Mouse (Mus musculus) limb, embryonic 10.5 days (tissue): ENCODE data around the gene Nxf1. TPM values are rescaled to one million over a fixed set of nuclear protein-coding genes. Genes with fewer than 3 reads are reported as not detected.
A peak's percentile ranks its signal among the peaks of the same experiment; 100 is the strongest.

Experiments used
- DNase-seq: peaks from one replicate; pipeline ENCODE4 v3.0.0-alpha.2; 2017; ENCODE audit warnings: low spot score
- H3K27ac ChIP-seq: fragments of 300-500 bp; sonication (generic); 2 replicates; pipeline ENCODE4 v1.5.1; 2016; ENCODE audit warnings: mild to moderate bottlenecking
- H3K27me3 ChIP-seq: fragments of 300-500 bp; sonication (generic); 2 replicates; pipeline ENCODE4 v1.6.1; 2016; ENCODE audit warnings: low read depth, mild to moderate bottlenecking; ENCODE audit not compliant: poor library complexity, severe bottlenecking
- H3K36me3 ChIP-seq: fragments of 300-500 bp; sonication (generic); 2 replicates; pipeline ENCODE4 v1.6.1; 2016; ENCODE audit warnings: mild to moderate bottlenecking, moderate library complexity
- H3K4me1 ChIP-seq: fragments of 300-500 bp; sonication (generic); 2 replicates; pipeline ENCODE4 v1.6.1; 2016
- H3K4me3 ChIP-seq: fragments of 300-500 bp; sonication (generic); 2 replicates; pipeline ENCODE4 v1.5.1; 2016; ENCODE audit warnings: mild to moderate bottlenecking, moderate library complexity
- H3K9me3 ChIP-seq: fragments of 300-500 bp; sonication (generic); replicated peaks from 2 replicates; pipeline ENCODE4 v1.6.1; 2016; ENCODE audit warnings: mild to moderate bottlenecking
- WGBS: fragments of 180-500 bp; shearing (Covaris S2); methylation state at CpG from one replicate; pipeline ENCODE4 v1.1.7; 2016; 5-methylcytosine and 5-hydroxymethylcytosine counted together
- polyA plus RNA-seq: library from polyadenylated mRNA; unstranded; fragments of >200 nt; fragmentation: Nextera tagmentation; extraction: Ambion mirVana; gene quantifications from 2 replicates; pipeline ENCODE4 v1.2.1, GENCODE M21; 2016

Nxf1 gene
- polyA plus RNA-seq, 1 experiment from 2014 or later = 273 TPM

- H3K36me3 ChIP-seq = peaks cover 63% of the 10 kb centered on the region
- peak overlapping the region; percentile 91 for H3K27ac ChIP-seq
- peak overlapping the region; percentile 95 for H3K4me3 ChIP-seq
Measured at GRCm38 (mm10) chr19:8757471-8757998, 662 bp downstream of the Nxf1 start.

GRCm38 (mm10) chr19:8758899-8759298, 2.0 kb downstream of the Nxf1 start:
- H3K4me3 ChIP-seq = 0 out of 2 replicates have a peak overlapping the region, but pooled peaks have one; percentile 95
- 97% methylated on average over 2 of the region's 2 CpGs for WGBS
- no peaks in the 10 kb centered on the region for H3K27me3 ChIP-seq
- peaks cover 63% of the 10 kb centered on the region for H3K36me3 ChIP-seq
- no peak for DNase-seq
- no peak overlapping the region for H3K27ac ChIP-seq
- no peaks in the 10 kb centered on the region for H3K9me3 ChIP-seq
- H3K4me1 ChIP-seq = peaks cover 14% of the 10 kb centered on the region

More at GRCm38 (mm10) chr19:8757471-8757998, 662 bp downstream of the Nxf1 start:
- WGBS = 10% methylated on average over 14 of the region's 14 CpGs
- H3K9me3 ChIP-seq = no peaks in the 10 kb centered on the region
- H3K27me3 ChIP-seq = no peaks in the 10 kb centered on the region
- H3K4me1 ChIP-seq = peaks cover 14% of the 10 kb centered on the region
- DNase-seq = no peak

DNA sequence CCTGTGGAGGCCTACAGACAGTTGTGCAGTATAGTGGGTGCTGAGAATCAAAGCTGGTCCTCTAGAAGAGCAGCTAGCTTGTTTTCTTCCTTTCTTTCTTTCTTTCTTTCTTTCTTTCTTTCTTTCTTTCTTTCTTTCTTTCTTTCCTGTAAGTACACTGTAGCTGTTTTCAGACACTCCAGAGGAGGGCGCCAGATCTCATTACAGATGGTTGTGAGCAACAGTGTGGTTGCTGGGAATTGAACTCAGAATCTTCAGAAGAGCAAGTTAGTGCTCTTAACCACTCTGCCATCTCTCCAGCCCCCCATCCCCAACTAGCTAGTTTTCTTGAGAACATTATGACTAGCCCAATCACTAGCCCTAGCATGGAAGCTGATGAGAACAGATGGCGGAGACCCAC, 3.9 kb downstream of the Nxf1 start:
- Histone ChIP-seq H3K4me1 (peaks cover 14% of the 10 kb centered on the region), H3K27me3 (no peaks in the 10 kb centered on the region), H3K36me3 (peaks cover 63% of the 10 kb centered on the region), H3K4me3 (no peak overlapping the region), H3K27ac (no peak overlapping the region), H3K9me3 (peaks cover 5% of the 10 kb centered on the region; the same call in 1 of the 2 replicates)
- 93% methylated on average over 2 of the region's 2 CpGs for WGBS
- no peak for DNase-seq

GRCm38 (mm10) chr19:8763276-8763675, 6.4 kb downstream of the Nxf1 start:
- 94% methylated on average over 4 of the region's 4 CpGs for WGBS
- no peaks in the 10 kb centered on the region for H3K27me3 ChIP-seq
- no peak overlapping the region for H3K4me3 ChIP-seq
- peaks cover 85% of the 10 kb centered on the region for H3K36me3 ChIP-seq
- H3K9me3 ChIP-seq = peaks cover 5% of the 10 kb centered on the region; the same call in 1 of the 2 replicates
- H3K27ac ChIP-seq = no peak overlapping the region
- DNase-seq = no peak
- H3K4me1 ChIP-seq = peaks cover 5% of the 10 kb centered on the region

- H3K9me3 ChIP-seq = peaks cover 5% of the 10 kb centered on the region; the same call in 1 of the 2 replicates
- H3K27me3 ChIP-seq = no peaks in the 10 kb centered on the region
- peaks cover 100% of the 10 kb centered on the region for H3K36me3 ChIP-seq
- H3K4me3 ChIP-seq = no peak overlapping the region
- DNase-seq = no peak
- H3K4me1 ChIP-seq = no peaks in the 10 kb centered on the region
- WGBS = 97% methylated on average over 9 of the region's 9 CpGs
- no peak overlapping the region for H3K27ac ChIP-seq
Measured at GRCm38 (mm10) chr19:8765562-8765961, 8.7 kb downstream of the Nxf1 start.

- H3K27ac ChIP-seq = peak within 1 kb of the TSS; percentile 96
- no peaks in the 10 kb centered on the region for H3K27me3 ChIP-seq
- peak; percentile 89 for DNase-seq
- 23% methylated on average over 29 of the region's 29 CpGs for WGBS
- no peaks in the 10 kb centered on the region for H3K9me3 ChIP-seq
- H3K36me3 ChIP-seq = peaks cover 81% of the 10 kb centered on the region
- peaks cover 23% of the 10 kb centered on the region for H3K4me1 ChIP-seq
- peak within 1 kb of the TSS; percentile 80 for H3K4me3 ChIP-seq
Measured at GRCm38 (mm10) chr19:8770567-8771270, 13.8 kb downstream of the Nxf1 start, which contains the start of gene Tmem223. Gene Tmem223 (plus strand): TSS chr19:8770996.

- H3K27ac ChIP-seq = peak overlapping the region; percentile 99; the same call in 1 of the 2 replicates
- no peaks in the 10 kb centered on the region for H3K9me3 ChIP-seq
- no peaks in the 10 kb centered on the region for H3K27me3 ChIP-seq
- peaks cover 24% of the 10 kb centered on the region for H3K4me1 ChIP-seq
- DNase-seq = no peak
- WGBS = 82% methylated on average over 5 of the region's 5 CpGs
- H3K36me3 ChIP-seq = peaks cover 70% of the 10 kb centered on the region
- peak overlapping the region; percentile 86 for H3K4me3 ChIP-seq
Measured at GRCm38 (mm10) chr19:8772996-8773395, 16.1 kb downstream of the Nxf1 start.

- no peaks in the 10 kb centered on the region for H3K9me3 ChIP-seq
- H3K4me1 ChIP-seq = peaks cover 24% of the 10 kb centered on the region
- peaks cover 70% of the 10 kb centered on the region for H3K36me3 ChIP-seq
- DNase-seq = peak; percentile 33
- peak overlapping the region; percentile 86 for H3K4me3 ChIP-seq
- H3K27me3 ChIP-seq = no peaks in the 10 kb centered on the region
- WGBS = 61% methylated on average over 6 of the region's 6 CpGs
- H3K27ac ChIP-seq = peak overlapping the region; percentile 99
Measured at GRCm38 (mm10) chr19:8773409-8773808, 16.5 kb downstream of the Nxf1 start.

DNA sequence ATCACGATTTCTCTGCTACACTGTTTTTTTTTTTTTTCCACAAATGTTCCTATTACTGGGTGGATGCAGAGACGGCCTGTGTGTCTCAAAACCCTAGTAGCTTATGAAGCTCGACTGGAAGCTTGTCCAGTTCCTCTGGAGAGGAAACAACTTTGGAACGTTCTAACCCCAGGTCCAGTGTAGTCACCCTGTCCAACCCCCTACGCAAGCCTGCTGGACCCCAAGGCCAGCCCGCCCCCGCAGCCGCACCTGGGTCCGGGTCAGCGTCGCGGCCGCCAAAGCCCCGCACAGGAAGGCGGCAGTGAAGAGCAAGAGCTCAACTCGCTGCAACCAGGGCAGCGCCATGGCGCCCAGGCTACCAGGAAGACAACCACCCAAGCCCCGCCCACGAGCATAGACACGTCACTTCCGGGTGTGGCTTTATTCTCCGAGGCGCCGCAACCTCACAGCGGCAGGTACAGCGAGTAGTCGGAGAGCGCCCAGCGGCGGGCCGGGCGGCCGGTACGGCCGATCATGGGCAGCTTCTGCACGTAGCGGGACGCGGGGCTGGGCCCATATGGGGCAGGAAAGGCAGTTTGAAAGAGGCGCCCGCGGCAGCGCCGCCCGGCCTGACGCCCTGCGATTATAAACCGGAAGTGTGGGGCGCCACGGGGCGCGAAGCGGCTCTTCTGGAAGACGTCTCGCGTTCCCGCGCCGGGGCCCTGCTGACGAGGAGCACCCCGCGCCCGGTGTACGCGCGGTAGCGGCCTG, 17.4 kb downstream of the Nxf1 start, which contains the start of gene Tmem179b:
Gene Tmem179b, minus strand, starts transcription at position 382 of the 750 bp plus-strand sequence.
- peak; percentile 98 for DNase-seq
- Histone ChIP-seq H3K9me3 (no peaks in the 10 kb centered on the region), H3K4me1 (peaks cover 24% of the 10 kb centered on the region), H3K36me3 (peaks cover 70% of the 10 kb centered on the region), H3K4me3 (peak within 1 kb of the TSS; percentile 86), H3K27ac (peak within 1 kb of the TSS; percentile 99), H3K27me3 (no peaks in the 10 kb centered on the region)
- WGBS = under 1% methylated on average over 68 of the region's 68 CpGs

GRCm38 (mm10) chr19:8774951-8775421, 18.1 kb downstream of the Nxf1 start:
- Histone ChIP-seq H3K4me1 (peaks cover 24% of the 10 kb centered on the region), H3K4me3 (peak overlapping the region; percentile 86), H3K27me3 (no peaks in the 10 kb centered on the region), H3K9me3 (no peaks in the 10 kb centered on the region), H3K27ac (peak overlapping the region; percentile 99), H3K36me3 (peaks cover 67% of the 10 kb centered on the region)
- 6% methylated on average over 20 of the region's 20 CpGs for WGBS
- DNase-seq = peak; percentile 71

DNA sequence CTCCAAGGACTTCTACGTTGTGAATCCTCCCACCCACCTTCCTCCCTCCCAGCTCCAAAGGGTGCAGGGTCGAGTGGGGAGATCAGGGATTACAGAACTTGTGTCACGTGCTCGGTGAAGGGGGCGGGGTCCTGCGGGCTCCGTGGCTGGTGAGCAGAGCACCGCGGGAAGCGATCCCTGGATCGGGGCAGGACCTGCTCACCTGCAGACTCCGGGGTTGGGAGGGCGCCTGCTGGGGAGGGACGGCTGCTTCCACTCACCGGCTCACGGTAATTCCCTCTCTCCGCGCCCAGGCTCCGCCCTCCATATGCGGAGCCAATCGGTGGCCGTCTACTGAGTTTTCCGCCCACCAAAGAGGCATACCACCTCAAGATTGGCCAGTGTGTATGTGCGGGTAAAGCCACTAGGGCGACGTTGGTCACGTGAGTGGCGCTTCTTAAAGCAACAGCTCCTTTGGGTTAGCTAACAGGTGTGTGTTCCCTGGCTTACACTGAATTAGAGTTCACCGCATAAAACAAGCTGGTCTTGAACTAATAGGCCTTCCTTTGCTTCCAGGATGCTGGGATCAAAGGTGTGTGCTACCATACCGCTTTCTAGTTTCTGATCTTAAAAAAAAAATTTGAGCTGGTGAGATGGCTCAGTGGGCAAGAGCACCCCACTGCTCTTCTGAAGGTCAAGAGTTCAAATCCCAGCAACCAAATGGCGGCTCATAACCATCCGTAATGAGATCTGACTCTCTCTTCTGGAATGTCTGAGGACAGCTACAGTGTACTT, 29.3 kb downstream of the Nxf1 start, which contains the start of gene Taf6l:
Gene Taf6l, minus strand, starts transcription at position 410 of the 774 bp plus-strand sequence.
- Histone ChIP-seq H3K4me3 (peak within 1 kb of the TSS; percentile 79), H3K9me3 (no peaks in the 10 kb centered on the region), H3K4me1 (peaks cover 19% of the 10 kb centered on the region), H3K27ac (peak within 1 kb of the TSS; percentile 92), H3K27me3 (no peaks in the 10 kb centered on the region), H3K36me3 (peaks cover 41% of the 10 kb centered on the region)
- WGBS = under 1% methylated on average over 32 of the region's 32 CpGs
- DNase-seq = peak; percentile 90

DNA sequence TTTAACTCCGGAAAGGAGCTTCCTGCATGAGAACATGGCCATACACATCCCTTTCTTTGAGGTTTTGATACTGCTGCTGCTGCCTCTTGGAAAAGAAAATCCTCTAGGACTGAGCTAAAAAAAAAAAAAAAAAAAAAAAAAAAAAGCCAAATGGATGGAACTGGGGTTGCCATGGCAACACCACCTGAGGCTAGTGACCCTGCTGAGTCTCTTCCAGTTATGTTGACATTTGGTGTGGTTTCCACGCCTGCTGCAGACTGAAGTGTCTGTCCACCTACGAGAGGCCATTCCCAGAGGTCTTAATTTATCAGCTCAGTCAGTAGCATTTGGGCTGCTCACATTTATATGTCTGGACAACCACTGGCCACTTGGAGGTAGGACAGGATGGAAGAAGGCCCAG, 31.6 kb downstream of the Nxf1 start:
- no peak overlapping the region for H3K4me3 ChIP-seq
- no peak for DNase-seq
- peaks cover 38% of the 10 kb centered on the region for H3K36me3 ChIP-seq
- no peaks in the 10 kb centered on the region for H3K9me3 ChIP-seq
- no peak overlapping the region for H3K27ac ChIP-seq
- H3K27me3 ChIP-seq = no peaks in the 10 kb centered on the region
- peaks cover 19% of the 10 kb centered on the region for H3K4me1 ChIP-seq
- WGBS = 28% methylated on average over 3 of the region's 3 CpGs
